Comparison of ENCODE assay signal across 8 mouse cellular contexts in the genomic region with DNA sequence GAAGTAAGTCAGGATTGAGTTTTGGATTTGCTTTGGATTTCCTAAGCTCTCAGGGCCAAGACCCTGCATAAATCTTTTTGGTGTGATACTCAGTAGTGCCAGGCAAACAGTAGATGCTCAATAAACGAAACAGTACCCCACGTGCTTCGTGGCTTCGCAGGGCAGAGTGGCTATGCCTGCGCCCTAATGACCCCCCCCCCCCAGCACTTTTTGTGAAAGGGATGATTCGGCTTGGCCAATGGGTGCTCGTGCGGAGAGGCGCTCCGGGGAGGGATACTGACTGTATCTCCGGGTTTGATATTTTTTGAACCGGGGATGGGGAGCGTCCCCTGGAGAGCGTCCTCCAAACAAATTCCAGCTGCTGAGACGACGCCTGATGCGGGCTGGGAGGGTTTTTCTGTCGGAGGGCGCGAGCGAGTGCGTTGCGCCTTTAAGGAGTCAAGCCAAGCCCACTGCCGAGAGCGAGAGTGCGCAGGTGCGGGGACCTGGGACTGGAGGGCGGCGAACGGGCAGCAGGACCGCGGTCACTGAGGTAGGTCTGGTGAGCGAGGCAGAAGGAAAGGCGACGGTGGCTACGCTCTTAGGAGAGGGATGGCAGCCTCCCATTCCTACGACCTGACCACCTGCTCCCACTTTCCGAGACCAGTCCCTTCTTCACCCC. TPM values are rescaled to one million over a fixed set of nuclear protein-coding genes. Genes with fewer than 3 reads are reported as not detected.
DNase-seq lines count a peak whose midpoint lies in the region; ATAC-seq and TF ChIP-seq lines count a peak whose summit lies in the region.

Gene Abhd6 (plus strand): TSS at position 471 of the 661 bp plus-strand sequence.

- H3K9ac ChIP-seq in heart, embryonic 13.5 days: peak within 1 kb of the TSS; percentile 83
- peak within 1 kb of the TSS; percentile 57 for H3K9ac ChIP-seq in kidney, postnatal 0 days (ENCODE audit: low read depth, low read length)
- H3K9ac ChIP-seq in liver, adult 2 months (ENCODE audit: low read depth, low read length): peak within 1 kb of the TSS; percentile 77

- no peaks in the 10 kb centered on the region for H3K9me3 ChIP-seq in heart, embryonic 13.5 days
- H3K9me3 ChIP-seq in kidney, postnatal 0 days (replicated peaks; ENCODE audit: low read length): no peaks in the 10 kb centered on the region

- peaks cover 16% of the 10 kb centered on the region for H3K4me1 ChIP-seq in bone marrow macrophage, adult 2 months (ENCODE audit: control insufficient read depth, insufficient read depth, low read length)
- H3K4me1 ChIP-seq in heart, embryonic 13.5 days: peaks cover 8% of the 10 kb centered on the region
- H3K4me1 ChIP-seq in kidney, postnatal 0 days (replicated peaks; ENCODE audit: insufficient read depth, low read length): peaks cover 10% of the 10 kb centered on the region; the same call in 1 of the 2 replicates
- H3K4me1 ChIP-seq in liver, adult 2 months (ENCODE audit: control insufficient read depth, insufficient read depth, low read length): peaks cover 17% of the 10 kb centered on the region

- peak within 1 kb of the TSS; percentile 76 for H3K4me3 ChIP-seq in bone marrow macrophage, adult 2 months (ENCODE audit: insufficient read depth, low read length)
- H3K4me3 ChIP-seq in heart, embryonic 13.5 days: peak within 1 kb of the TSS; percentile 72
- H3K4me3 ChIP-seq in kidney, postnatal 0 days (replicated peaks; ENCODE audit: low read depth, low read length): peak within 1 kb of the TSS; percentile 48
- H3K4me3 ChIP-seq in liver, adult 2 months (ENCODE audit: insufficient read depth, low read depth, low read length): peak within 1 kb of the TSS; percentile 62
- H3K4me3 ChIP-seq in myocyte: peak within 1 kb of the TSS; percentile 48

- H3K27me3 ChIP-seq in heart, embryonic 13.5 days (replicated peaks): peaks cover 43% of the 10 kb centered on the region
- H3K27me3 ChIP-seq in kidney, postnatal 0 days (ENCODE audit: insufficient read depth, low read length): no peaks in the 10 kb centered on the region
- no peaks in the 10 kb centered on the region for H3K27me3 ChIP-seq in liver, adult 2 months (ENCODE audit: control insufficient read depth, insufficient read depth, low read length)
- H3K27me3 ChIP-seq in myocyte (ENCODE audit: control insufficient read depth, insufficient read depth, insufficient read length): no peaks in the 10 kb centered on the region

- peak; percentile 49 for DNase-seq in 3T3-L1 (ENCODE audit: low read depth, low spot score)
- DNase-seq in fibroblast of lung, adult 2 months (ENCODE audit: low read depth): peak; percentile 41
- peak; percentile 88 for DNase-seq in kidney, postnatal 0 days (ENCODE audit: low spot score)
- DNase-seq in liver, adult 2 months (ENCODE audit: extremely low read depth, low read depth, low spot score): peak; percentile 70
- DNase-seq in spleen, postnatal 4 days (ENCODE audit: low spot score in 2 of 2): peak; percentile 61 to 83

- no peak for TF ChIP-seq POLR2A in bone marrow macrophage, adult 2 months (IDR thresholded peaks at IDR 0.05; ENCODE audit: borderline replicate concordance, low read depth, low read length)
- TF ChIP-seq POLR2A in liver, adult 2 months (IDR thresholded peaks at IDR 0.05; ENCODE audit: extremely low read depth, insufficient read depth, low read length): peak; percentile 88
- TF ChIP-seq POLR2A in myocyte (IDR thresholded peaks at IDR 0.05; ENCODE audit: insufficient read length, low read depth): peak; percentile 88

- no peak for TF ChIP-seq CTCF in bone marrow macrophage, adult 2 months (IDR thresholded peaks at IDR 0.05; ENCODE audit: low read depth, low read length)
- no peak for TF ChIP-seq CTCF in kidney, postnatal 0 days (IDR thresholded peaks at IDR 0.05; ENCODE audit: low read depth)
- no peak for TF ChIP-seq CTCF in liver, adult 2 months (IDR thresholded peaks at IDR 0.05; ENCODE audit: low read depth, low read length)

- no peak; the same call in 1 of the 2 replicates for ATAC-seq in heart, embryonic 13.5 days (ENCODE audit: extremely low read depth, insufficient number of reproducible peaks, low FRiP score, low TSS enrichment)
- peak; percentile 84 for ATAC-seq in kidney, postnatal 0 days (replicated peaks; ENCODE audit: low FRiP score, low read depth)

- H3K36me3 ChIP-seq in heart, embryonic 13.5 days: no peaks in the 10 kb centered on the region
- no peaks in the 10 kb centered on the region for H3K36me3 ChIP-seq in kidney, postnatal 0 days (ENCODE audit: insufficient read depth, low read length)
- H3K36me3 ChIP-seq in liver, adult 2 months (ENCODE audit: control insufficient read depth, insufficient read depth, low read length): no peaks in the 10 kb centered on the region
- no peaks in the 10 kb centered on the region for H3K36me3 ChIP-seq in myocyte (ENCODE audit: control insufficient read depth, insufficient read depth)

- H3K4me2 ChIP-seq in heart, embryonic 13.5 days: peak within 1 kb of the TSS; percentile 91
- peak within 1 kb of the TSS; percentile 85 for H3K4me2 ChIP-seq in kidney, postnatal 0 days (ENCODE audit: low read length)
- peak within 1 kb of the TSS; percentile 88 for H3K4me2 ChIP-seq in myocyte (ENCODE audit: low read depth)

- peak within 1 kb of the TSS; percentile 75 for H3ac ChIP-seq in myocyte (ENCODE audit: control insufficient read depth, insufficient read length)

- WGBS in heart, embryonic 13.5 days: 2% methylated on average over 38 of the region's 38 CpGs
- WGBS in kidney, postnatal 0 days: under 1% methylated on average over 36 of the region's 38 CpGs
- 1% methylated on average over 38 of the region's 38 CpGs for WGBS in liver, adult 2 months

- no peak within 1 kb of the TSS for H3K27ac ChIP-seq in bone marrow macrophage, adult 2 months (ENCODE audit: insufficient read depth, low read depth, low read length)
- H3K27ac ChIP-seq in heart, embryonic 13.5 days (replicated peaks): peak within 1 kb of the TSS; percentile 37; the same call in 1 of the 2 replicates
- H3K27ac ChIP-seq in kidney, postnatal 0 days: peak within 1 kb of the TSS; percentile 47; the same call in 1 of the 2 replicates
- peak within 1 kb of the TSS; percentile 77 for H3K27ac ChIP-seq in liver, adult 2 months (replicated peaks; ENCODE audit: insufficient read depth, low read depth, low read length)

- peaks cover 10% of the 10 kb centered on the region; the same call in 1 of the 2 replicates for H3K79me2 ChIP-seq in liver, adult 2 months (ENCODE audit: control insufficient read depth, insufficient read depth, low read length)
- no peaks in the 10 kb centered on the region for H3K79me2 ChIP-seq in myocyte (ENCODE audit: control insufficient read depth, insufficient read depth)

TF ChIP-seq in myocyte, 11 proteins besides CTCF, POLR2A, EP300 and RAD21:
- TF ChIP-seq MYOG (IDR thresholded peaks at IDR 0.05; ENCODE audit: control insufficient read depth in 1 of 3, insufficient read depth in 1 of 3, insufficient read length in 2 of 3, low read depth in 2 of 3) (peak in 2 of 3 experiments; percentile 8 to 38), TCF12 (IDR thresholded peaks at IDR 0.05; ENCODE audit: insufficient read depth, poor library complexity, severe bottlenecking) (no peak), E2F4 (IDR thresholded peaks at IDR 0.05; ENCODE audit: insufficient read depth) (no peak), POLR2AphosphoS2 (IDR thresholded peaks at IDR 0.05; ENCODE audit: insufficient read length, low read depth) (peak; percentile 83), TCF3 (IDR thresholded peaks at IDR 0.05; ENCODE audit: insufficient read length, low read depth) (no peak), CEBPB (IDR thresholded peaks at IDR 0.05; ENCODE audit: insufficient read depth, poor library complexity, severe bottlenecking) (no peak), MYOD1 (IDR thresholded peaks at IDR 0.05; ENCODE audit: control insufficient read depth in 1 of 3, insufficient read length in 2 of 3, low read depth in 2 of 3) (peak in 2 of 3 experiments; percentile 49), MAX (IDR thresholded peaks at IDR 0.05; ENCODE audit: low read depth) (no peak), USF1 (IDR thresholded peaks at IDR 0.05; ENCODE audit: low read depth) (no peak)
TF ChIP-seq in myocyte: peak in this region for 3.

RNA-seq across cellular contexts. Expression of gene Abhd6, which starts in this region (rescaled TPM):
- 0.54 TPM in 1 of 2 replicates, not detected in the other for polyA plus RNA-seq in bone marrow macrophage, adult 2 months (2012; ENCODE audit: insufficient read depth, insufficient read length, missing spikeins)
- polyA plus RNA-seq in heart, embryonic 13.5 days (2015; fragmentation: Nextera tagmentation; extraction: Ambion mirVana): 10.4 and 12.5 TPM in 2 replicates
- 41.6 and 42.9 TPM in 2 replicates for polyA plus RNA-seq in kidney, postnatal 0 days (2015; fragmentation: Nextera tagmentation; extraction: Ambion mirVana)
- total RNA-seq in liver, adult 2 months (2014; rRNA removed): 17.4 and 29.2 TPM in 2 replicates
- polyA plus RNA-seq in liver, adult 2 months (2012; rRNA removed): 39.6 and 45.2 TPM in 2 replicates
- 10.5 TPM for polyA plus RNA-seq in myocyte (2012; fragmentation: generic; extraction: Trizol)
